Mouse (Mus musculus): ENCODE measurements around the gene Fam19a2. TPM values are rescaled to one million over a fixed set of nuclear protein-coding genes. Genes with fewer than 3 reads are reported as not detected.

Gene Fam19a2
- total RNA-seq, 1 experiment from 2014 or later = not detected

- no peak for ATAC-seq (ENCODE audit: extremely low read depth, insufficient number of reproducible peaks, low FRiP score, poor library complexity, severe bottlenecking)
These were observed 100.8 kb downstream of the Fam19a2 start for GRCm38 (mm10) chr10:123364628-123365027.

DNA sequence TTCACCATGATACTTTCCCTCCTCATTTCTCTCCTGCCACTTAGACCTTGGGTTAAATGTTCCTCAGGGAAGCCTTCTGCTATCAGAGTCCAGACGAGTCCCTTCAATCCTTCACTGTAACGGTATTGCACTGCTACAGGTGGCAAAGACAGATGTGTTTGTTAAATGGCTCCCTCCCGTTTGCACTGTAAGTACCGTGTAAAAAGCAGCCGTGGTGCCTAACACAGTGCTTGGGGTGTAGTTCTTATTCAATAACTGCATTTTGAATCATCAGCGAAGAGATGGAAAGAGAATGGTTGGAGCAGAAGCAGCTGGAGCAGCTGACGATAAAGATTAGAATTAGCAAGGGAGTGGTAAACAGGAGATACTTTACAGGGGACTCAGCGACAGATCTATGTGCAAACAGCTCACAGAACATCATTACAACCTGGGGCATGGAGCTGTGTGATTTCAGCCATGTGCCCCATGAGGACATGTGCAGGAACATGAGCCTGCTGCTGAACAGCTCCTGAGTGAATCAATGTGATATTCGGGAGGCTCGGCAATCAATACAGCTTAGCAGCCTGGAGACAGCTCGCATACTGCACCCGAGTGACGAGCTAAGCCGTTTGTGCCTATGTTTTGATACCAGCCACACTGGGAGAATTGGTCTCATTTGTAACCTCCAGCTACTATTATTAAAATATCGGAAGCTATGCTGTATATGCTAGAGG lies 103.5 kb downstream of the Fam19a2 start:
- no peak for ATAC-seq (ENCODE audit: extremely low read depth, insufficient number of reproducible peaks, low FRiP score, poor library complexity, severe bottlenecking)

GRCm38 (mm10) chr10:123383277-123383676 lies 119.5 kb downstream of the Fam19a2 start:
- no peak for ATAC-seq (ENCODE audit: extremely low read depth, insufficient number of reproducible peaks, low FRiP score, poor library complexity, severe bottlenecking)

DNA sequence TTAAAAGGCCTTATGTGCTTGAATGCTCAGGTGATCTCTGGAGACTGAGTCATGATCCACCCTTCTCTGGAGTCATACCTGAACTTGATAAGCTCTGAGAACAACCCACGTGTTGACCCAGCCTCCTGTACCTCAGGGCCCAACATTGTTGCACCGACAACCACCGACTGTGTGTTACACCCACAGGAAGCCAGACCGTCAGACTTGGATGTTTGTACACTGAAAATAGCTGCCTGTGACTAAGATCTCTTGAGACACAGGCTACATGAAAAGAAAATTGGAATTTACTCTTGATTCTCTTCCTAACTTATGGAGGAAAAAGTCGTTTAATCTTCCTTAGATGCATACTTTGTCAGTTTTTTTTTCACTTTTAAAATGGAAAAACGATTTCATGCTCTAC lies 121.8 kb downstream of the Fam19a2 start:
- ATAC-seq (ENCODE audit: extremely low read depth, insufficient number of reproducible peaks, low FRiP score, poor library complexity, severe bottlenecking) = no peak

DNA sequence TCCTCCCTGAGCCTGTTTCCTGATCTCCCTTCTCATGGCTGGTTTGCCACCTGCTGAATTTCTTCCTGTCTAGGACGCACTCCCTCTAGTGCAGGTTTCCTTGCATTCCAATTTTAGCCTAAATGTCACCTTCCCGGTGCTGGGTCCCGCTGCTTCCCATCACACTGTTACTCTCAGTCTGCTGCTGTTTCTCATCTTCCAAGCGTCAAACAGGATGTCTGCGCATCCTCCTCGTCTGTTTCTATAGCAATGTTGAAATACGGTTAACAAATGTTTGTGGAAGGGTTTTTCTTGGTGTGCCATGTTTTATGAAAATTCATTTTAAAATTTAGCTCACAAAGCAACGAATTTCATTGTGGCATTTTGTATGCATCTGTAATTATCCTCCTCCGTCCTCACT lies 131.6 kb downstream of the Fam19a2 start:
- no peak for ATAC-seq (ENCODE audit: extremely low read depth, insufficient number of reproducible peaks, low FRiP score, poor library complexity, severe bottlenecking)

- no peak for ATAC-seq (ENCODE audit: extremely low read depth, insufficient number of reproducible peaks, low FRiP score, poor library complexity, severe bottlenecking)
These were observed 134.3 kb downstream of the Fam19a2 start for GRCm38 (mm10) chr10:123398136-123398535.

GRCm38 (mm10) chr10:123401188-123401587 lies 137.4 kb downstream of the Fam19a2 start:
- no peak for ATAC-seq (ENCODE audit: extremely low read depth, insufficient number of reproducible peaks, low FRiP score, poor library complexity, severe bottlenecking)

GRCm38 (mm10) chr10:123402460-123402859 lies 138.7 kb downstream of the Fam19a2 start:
- ATAC-seq (ENCODE audit: extremely low read depth, insufficient number of reproducible peaks, low FRiP score, poor library complexity, severe bottlenecking) = no peak

GRCm38 (mm10) chr10:123414953-123415352 lies 151.2 kb downstream of the Fam19a2 start:
- ATAC-seq (ENCODE audit: extremely low read depth, insufficient number of reproducible peaks, low FRiP score, poor library complexity, severe bottlenecking) = no peak

GRCm38 (mm10) chr10:123416024-123416423 lies 152.2 kb downstream of the Fam19a2 start:
- ATAC-seq (ENCODE audit: extremely low read depth, insufficient number of reproducible peaks, low FRiP score, poor library complexity, severe bottlenecking) = no peak

GRCm38 (mm10) chr10:123418616-123419173 lies 154.9 kb downstream of the Fam19a2 start:
- ATAC-seq (ENCODE audit: extremely low read depth, insufficient number of reproducible peaks, low FRiP score, poor library complexity, severe bottlenecking) = no peak

GRCm38 (mm10) chr10:123420249-123420648 lies 156.5 kb downstream of the Fam19a2 start:
- ATAC-seq (ENCODE audit: extremely low read depth, insufficient number of reproducible peaks, low FRiP score, poor library complexity, severe bottlenecking) = no peak

GRCm38 (mm10) chr10:123424482-123424881 lies 160.7 kb downstream of the Fam19a2 start:
- no peak for ATAC-seq (ENCODE audit: extremely low read depth, insufficient number of reproducible peaks, low FRiP score, poor library complexity, severe bottlenecking)

GRCm38 (mm10) chr10:123426527-123427363 lies 162.9 kb downstream of the Fam19a2 start:
- no peak for ATAC-seq (ENCODE audit: extremely low read depth, insufficient number of reproducible peaks, low FRiP score, poor library complexity, severe bottlenecking)

- ATAC-seq (ENCODE audit: extremely low read depth, insufficient number of reproducible peaks, low FRiP score, poor library complexity, severe bottlenecking) = no peak
These were observed 167.8 kb downstream of the Fam19a2 start for GRCm38 (mm10) chr10:123431569-123431968.

GRCm38 (mm10) chr10:123437576-123437975 lies 173.8 kb downstream of the Fam19a2 start:
- no peak for ATAC-seq (ENCODE audit: extremely low read depth, insufficient number of reproducible peaks, low FRiP score, poor library complexity, severe bottlenecking)

GRCm38 (mm10) chr10:123456800-123457199 lies 193.0 kb downstream of the Fam19a2 start:
- ATAC-seq (ENCODE audit: extremely low read depth, insufficient number of reproducible peaks, low FRiP score, poor library complexity, severe bottlenecking) = no peak

DNA sequence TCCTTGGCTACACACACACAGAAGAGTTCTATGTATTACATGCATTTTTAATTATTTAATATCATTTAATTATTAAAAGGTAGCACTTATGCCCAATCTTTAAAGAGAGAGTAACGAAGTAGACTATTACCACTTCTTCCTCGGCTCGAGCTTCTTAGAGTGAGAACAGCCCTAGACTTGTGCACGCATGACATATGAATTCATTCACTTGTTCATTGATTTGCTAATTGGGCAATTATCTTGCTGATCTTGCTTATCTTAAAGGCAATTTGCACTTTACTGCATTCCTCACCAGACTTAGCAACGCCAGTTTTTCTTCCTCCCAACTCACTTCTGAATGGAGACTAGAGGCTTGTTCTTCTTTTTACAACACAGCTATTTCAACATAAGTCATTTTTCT lies 196.7 kb downstream of the Fam19a2 start:
- ATAC-seq (ENCODE audit: extremely low read depth, insufficient number of reproducible peaks, low FRiP score, poor library complexity, severe bottlenecking) = no peak

- no peak for ATAC-seq (ENCODE audit: extremely low read depth, insufficient number of reproducible peaks, low FRiP score, poor library complexity, severe bottlenecking)
These were observed 198.5 kb downstream of the Fam19a2 start for GRCm38 (mm10) chr10:123462305-123462704.

- ATAC-seq (ENCODE audit: extremely low read depth, insufficient number of reproducible peaks, low FRiP score, poor library complexity, severe bottlenecking) = no peak
These were observed 251.0 kb downstream of the Fam19a2 start for GRCm38 (mm10) chr10:123514749-123515148.
